Mouse (Mus musculus) ovary, postnatal 14 days (tissue): ENCODE results near the gene Cnrip1.
"Not testable (repeated sequence)": the region's sequence is repeated elsewhere in the genome, so short reads cannot be mapped to it uniquely, and the experiment has no call there.

Source experiments
- DNase-seq: peaks from one replicate; pipeline ENCODE4 v3.0.0; 2022; ENCODE audit warnings: low spot score

The Cnrip1 gene

DNA sequence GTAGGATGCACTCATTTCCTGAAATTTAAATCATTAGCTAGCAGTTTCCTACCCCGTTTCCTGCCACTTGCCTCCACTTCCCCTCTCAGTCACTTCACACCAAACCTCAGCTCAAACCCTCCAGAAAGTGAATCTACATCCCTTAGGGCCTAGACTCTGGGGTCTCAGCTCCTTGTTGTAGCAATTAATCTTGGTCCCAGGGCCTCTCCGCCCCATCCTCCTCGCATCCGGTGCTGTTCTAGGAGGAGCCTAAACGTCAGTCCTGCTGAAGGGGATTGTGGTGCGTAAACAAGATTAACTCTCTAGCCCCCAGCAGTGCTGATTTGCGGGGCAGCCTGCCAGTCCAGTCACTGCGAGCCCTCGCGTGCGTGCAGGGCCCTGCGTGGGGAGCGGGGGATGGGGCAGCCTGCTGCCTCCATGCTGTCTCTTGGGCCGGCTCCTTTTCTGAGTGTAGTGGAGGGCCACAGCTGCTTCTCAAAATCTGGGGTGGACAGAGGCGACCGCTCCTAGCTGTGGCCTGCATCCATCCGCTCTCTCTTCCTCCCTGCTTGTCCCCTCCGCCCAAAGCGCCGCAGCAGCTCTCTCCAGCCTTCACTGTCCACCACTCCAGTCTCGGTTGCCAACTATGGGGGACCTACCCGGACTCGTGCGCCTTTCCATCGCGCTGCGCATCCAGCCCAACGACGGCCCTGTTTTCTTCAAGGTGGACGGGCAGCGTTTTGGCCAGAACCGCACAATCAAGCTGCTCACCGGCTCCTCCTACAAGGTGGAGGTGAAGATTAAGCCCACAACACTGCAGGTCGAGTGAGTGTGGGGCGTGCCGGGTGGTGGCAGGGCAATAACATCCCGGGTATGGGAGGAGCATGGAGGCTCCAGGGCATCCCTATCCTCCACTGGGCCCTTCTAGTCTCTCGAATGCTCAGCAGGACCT, at the start of gene Cnrip1, which contains the start of gene Plek:
Gene Cnrip1 (plus strand): TSS at position 42 of the 931 bp plus-strand sequence.
Gene Plek (minus strand): TSS at position 837 of the 931 bp plus-strand sequence.
- peak; percentile 46 for DNase-seq

GRCm38 (mm10) chr11:17002739-17003373, 48.5 kb upstream of the Cnrip1 start:
- DNase-seq = no peak

- no peak for DNase-seq
These were observed 47.6 kb upstream of the Cnrip1 start for GRCm38 (mm10) chr11:17003757-17004156.

DNA sequence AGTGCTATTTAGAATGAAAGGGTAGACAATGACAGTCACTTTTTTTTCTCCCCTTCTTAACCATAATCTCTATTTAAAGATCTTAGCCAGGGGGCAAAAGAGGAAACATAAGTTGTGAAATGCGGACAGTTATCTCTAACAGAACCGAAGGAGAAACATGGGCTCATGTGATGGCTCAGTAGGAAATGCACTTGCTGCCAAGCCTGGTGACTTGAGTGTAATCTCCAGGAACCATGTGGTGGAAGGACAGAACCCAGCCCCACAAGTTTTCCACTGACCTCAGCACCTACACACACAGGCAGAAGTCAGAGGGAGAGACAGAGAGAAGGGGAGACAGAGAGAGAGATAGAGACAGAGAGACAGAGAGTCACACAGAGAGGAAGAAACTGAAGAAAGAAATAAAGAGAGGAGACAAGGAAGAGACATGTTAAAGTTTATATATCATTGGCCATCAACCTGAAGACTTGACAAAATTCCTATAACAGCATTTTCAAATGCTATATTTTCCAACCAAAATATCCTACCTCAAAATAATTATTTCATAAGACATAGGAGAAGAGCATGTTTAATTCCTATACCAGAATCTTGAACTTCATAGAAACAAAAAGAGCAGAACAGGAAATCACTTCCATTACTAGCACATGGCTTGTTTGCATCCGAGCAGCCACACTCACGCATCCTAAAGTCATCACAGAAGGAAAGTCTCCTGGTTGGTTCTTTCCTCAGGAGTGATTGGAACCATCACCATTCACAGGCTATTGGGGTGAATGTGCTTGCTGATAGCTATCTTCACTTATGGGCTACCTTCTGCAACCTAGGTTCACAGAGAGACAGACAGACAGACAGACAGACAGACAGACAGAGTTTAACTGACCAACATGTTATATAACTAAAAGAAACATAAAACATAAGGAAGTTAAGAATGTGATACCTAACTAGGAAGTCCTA, 46.2 kb upstream of the Cnrip1 start:
- no peak for DNase-seq

- not testable (repeated sequence) for DNase-seq
These were observed 44.9 kb upstream of the Cnrip1 start for GRCm38 (mm10) chr11:17006526-17006925.

DNA sequence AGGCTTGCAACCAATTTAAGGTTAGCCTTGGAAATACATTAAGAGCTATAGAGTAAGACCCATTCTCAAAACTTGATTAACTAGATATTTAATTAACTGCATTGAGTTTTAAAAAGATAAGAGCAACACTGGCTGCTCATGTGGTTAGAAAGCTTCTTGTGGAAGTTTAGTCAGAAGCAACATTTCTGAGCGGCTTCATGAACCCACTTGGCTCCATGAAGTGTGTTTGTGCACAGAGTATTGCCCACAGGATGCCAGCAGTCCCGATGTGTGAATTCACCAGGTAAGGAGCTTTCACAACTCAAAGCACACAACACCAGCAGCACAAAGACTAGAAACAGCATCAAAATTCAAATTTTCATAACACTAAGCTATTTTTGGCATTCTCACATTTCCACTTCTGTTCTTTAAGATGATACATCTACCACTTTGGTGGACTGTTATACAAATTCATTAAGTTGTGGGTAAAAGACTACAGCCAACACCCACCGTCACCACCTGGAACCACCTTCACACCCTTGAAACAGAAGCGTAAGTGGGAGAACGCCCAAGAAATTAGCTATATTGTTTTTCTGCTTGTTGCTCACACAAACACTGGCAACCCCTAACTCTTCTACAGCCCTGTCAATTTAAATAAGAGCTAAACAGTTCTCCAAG, 43.7 kb upstream of the Cnrip1 start:
- no peak for DNase-seq

- DNase-seq = no peak
These were observed 42.9 kb upstream of the Cnrip1 start for GRCm38 (mm10) chr11:17008498-17008941.

DNA sequence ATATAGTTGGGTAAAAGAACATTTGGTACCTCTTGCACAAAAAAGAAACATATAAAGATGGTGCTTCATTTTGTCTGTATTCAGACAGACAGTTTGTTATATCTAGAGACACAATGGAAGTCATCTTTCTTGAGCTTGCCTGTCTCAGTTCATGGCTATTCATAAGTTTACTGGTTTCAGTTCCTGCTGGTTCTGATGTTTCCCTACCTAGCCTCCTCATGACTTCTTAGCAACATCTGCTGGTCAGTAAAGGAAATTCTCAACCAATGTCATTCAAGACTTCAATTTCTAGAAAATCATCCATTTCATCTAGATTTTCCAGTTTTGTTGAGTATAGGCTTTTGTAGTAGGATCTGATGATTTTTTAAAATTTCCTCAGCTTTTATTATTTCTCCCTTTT, 38.4 kb upstream of the Cnrip1 start:
- DNase-seq = no peak

- no peak for DNase-seq
These were observed 32.1 kb upstream of the Cnrip1 start for GRCm38 (mm10) chr11:17019328-17019727.

- no peak for DNase-seq
These were observed 28.2 kb upstream of the Cnrip1 start for GRCm38 (mm10) chr11:17023206-17023605.

DNA sequence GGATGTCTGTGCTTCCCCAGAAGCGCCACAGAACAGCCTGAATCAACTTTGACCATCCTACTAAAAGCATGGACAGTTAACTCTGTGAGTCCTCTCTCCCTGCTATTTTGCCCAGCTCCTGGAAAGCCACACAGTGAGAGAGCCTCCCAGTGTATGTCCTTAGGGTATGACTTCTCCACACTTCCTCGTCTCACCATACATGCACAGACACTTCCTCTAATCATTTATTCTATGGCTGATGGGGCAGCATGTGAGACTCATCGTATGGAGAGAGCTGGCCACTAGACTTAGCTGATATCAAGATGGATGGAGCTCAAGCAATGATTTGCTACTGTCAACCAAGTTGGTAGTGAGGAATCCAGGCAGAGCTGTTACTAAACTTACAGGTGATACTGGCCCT, 27.4 kb upstream of the Cnrip1 start:
- DNase-seq = no peak

- no peak for DNase-seq
These were observed 5.6 kb upstream of the Cnrip1 start for GRCm38 (mm10) chr11:17045806-17046205.

GRCm38 (mm10) chr11:17052476-17053049, 1.2 kb downstream of the Cnrip1 start:
- DNase-seq = no peak

- DNase-seq = not testable (repeated sequence)
These were observed 18.0 kb downstream of the Cnrip1 start for GRCm38 (mm10) chr11:17069360-17069759.

DNA sequence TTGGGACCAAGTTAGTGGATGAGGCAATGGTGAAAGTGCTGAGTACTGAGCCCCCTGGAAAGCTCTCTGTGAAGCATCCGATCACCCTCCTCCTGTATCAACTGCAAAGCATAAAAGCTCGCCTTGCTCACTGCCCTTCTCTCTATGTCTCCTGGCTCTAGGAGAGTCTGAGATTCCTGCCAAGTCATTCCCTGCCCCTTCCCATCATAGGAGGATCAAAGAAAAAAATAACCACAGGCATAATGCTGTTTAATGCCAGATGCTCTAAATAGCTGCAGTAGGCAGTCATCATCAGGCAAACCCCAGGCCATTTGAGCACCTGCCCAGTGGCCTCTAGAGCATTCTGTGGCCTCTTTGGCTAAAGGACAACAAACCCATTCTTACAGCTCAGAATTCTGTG, 24.3 kb downstream of the Cnrip1 start:
- DNase-seq = no peak

DNA sequence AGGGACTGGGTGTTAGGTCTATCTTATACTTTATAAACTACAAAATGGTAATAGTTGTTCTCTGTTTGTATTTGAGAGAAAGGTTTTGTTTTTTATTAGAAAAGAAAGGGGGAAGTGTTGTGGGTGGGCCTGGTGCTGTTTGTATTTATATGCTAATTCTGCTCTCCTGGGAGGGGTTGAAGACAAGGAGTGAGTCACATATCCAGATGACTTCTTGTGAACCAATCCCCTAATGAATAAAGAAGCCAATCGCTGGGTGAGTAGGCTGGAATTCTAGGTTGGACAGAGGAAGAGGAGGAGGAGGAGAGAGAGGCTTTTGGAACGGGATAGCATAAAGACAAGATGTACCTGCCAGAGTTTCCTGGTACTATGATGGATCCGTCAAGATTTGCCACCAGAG, 30.7 kb downstream of the Cnrip1 start:
- no peak for DNase-seq

- peak; percentile 4 for DNase-seq
These were observed 31.6 kb downstream of the Cnrip1 start for GRCm38 (mm10) chr11:17082953-17083352.

- no peak for DNase-seq
These were observed 32.1 kb downstream of the Cnrip1 start for GRCm38 (mm10) chr11:17083455-17083854.

DNA sequence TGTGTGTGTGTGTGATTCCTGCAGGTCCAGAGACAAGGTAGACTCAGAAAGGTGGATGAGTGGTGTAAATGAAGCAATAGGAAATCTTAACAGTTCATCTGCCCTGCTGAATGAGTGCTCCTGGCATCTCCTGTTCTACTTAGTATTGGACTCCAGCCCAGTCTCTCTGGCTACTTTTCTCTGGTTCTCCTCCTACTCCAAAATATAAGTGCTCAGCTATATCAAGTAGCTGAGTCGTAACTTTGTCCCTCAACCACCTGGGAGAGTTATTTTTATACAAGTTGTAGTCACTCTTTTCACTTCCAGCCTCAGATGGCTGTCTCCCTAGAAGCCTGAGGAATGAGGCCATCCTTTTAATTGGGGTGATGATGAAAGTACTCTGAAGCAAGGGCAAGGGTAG, 32.5 kb downstream of the Cnrip1 start:
- DNase-seq = no peak

- DNase-seq = no peak
These were observed 34.7 kb downstream of the Cnrip1 start for GRCm38 (mm10) chr11:17086106-17086505.

GRCm38 (mm10) chr11:17106936-17107335, 55.5 kb downstream of the Cnrip1 start:
- no peak for DNase-seq
